Mouse (Mus musculus) inflammation-experienced regulatory T-cells, adult 6 months (primary cell): ENCODE measurements around the gene Bglap2. TPM values are rescaled to one million over a fixed set of nuclear protein-coding genes. Genes with fewer than 3 reads are reported as not detected.
"Not testable (repeated sequence)": the region's sequence is repeated elsewhere in the genome, so short reads cannot be mapped to it uniquely, and the experiment has no call there.

Source experiments
- ATAC-seq: one replicate; pipeline ENCODE4 v1.8.0; 2017
- polyA plus RNA-seq, 3 experiments: library from polyadenylated mRNA; unstranded; fragments of 100-300 nt; shearing (Covaris generic); gene quantifications; one replicate each; pipeline ENCODE4 v1.2.1; 2017

The Bglap2 gene
- polyA plus RNA-seq = not detected

DNA sequence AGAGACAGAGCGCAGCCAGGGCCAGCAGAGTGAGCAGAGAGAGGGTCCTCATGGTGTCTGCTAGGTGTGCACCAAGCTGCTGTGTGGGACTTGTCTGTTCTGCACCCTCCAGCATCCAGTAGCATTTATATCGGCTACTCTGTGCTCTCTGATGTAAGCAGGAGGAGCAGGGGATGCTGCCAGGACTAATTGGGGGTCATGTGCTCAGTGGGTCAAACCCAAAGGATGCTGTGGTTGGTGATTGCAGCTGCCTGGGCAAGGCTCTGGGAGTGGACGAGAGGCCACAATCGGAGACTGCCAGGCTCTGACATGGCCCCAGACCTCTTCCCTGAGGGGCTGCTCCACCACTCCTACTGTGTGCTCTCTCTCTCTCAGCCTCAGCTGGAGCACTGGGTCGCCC is at the start of gene Bglap2:
Gene Bglap2 (minus strand): TSS at position 101 of the 400 bp plus-strand sequence.
- ATAC-seq = not testable (repeated sequence)

DNA sequence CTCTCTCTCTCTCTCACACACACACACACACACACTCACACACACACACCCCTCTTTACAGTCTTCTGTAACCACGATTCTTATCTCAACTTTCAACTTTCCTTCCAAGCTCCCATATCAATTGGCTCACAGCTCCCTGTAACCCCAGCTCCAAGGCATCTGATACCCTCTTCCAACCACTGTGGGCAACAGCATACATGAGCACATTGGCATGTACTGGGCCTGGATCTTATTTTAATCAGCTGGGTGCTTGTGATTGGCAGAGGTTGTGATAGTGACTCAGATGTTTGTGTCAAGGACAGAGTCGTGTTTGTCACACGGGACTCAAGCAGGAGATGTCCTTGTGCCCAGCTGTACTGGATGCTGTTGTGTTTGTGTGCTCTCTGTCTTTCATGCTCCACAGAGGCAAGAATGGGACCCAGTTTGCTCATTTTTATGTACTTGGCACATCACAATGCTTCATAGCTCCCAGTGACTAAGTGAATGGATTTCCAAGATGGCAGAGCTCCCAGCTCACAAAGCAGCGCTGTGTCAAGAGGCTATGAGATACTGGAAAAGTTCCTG is 48.9 kb upstream of the Bglap2 start:
- ATAC-seq = no peak

DNA sequence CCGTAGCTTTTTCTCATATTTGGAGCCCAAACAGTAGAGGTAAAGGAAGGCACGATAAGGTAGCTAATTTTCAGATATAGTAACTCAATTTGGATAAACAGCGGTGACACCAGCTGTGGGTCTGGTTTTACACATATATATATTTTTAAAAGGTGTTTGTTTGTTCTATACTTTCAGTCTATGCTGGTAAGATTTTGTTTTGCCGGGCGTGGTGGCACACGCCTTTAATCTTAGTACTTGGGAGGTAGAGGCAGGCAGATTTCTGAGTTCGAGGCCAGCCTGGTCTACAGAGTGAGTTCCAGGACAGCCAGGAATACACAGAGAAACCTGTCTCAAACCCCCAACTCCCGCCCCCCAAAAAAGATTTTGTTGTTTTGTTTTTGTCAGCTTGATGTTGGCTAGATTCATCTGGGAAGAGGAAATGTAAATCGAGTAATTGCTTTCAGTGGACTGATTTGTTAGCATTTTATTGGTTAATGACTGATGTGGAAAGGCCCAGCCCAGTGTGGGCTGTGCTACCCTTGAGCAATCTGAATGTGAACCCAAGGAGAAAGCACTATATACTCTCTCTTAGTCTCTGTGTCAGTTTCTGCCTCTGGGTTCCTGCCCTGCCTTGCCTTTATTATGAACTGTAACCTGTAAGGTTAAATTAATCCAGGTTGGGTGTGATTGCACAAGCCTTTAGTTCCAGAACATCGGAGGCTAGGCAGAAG is 47.4 kb upstream of the Bglap2 start:
- ATAC-seq = no peak

DNA sequence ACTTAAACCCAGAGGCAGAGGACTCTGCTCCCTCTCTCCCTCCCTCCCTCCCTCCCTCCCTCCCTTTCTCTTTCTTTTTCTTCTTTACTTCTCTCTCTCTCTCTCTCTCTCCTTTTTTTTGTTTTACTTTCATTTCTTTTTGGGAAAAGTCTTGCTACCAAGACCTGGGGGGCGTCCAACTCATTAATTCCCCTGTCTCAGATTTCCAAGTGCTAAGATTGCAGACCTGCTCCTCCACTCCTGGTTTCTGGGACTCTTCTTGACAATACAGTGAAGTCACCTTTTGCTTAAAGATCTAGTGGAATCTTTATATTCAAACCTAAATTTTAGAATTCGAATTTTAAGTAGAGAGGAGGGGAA is 46.8 kb upstream of the Bglap2 start:
- no peak for ATAC-seq

DNA sequence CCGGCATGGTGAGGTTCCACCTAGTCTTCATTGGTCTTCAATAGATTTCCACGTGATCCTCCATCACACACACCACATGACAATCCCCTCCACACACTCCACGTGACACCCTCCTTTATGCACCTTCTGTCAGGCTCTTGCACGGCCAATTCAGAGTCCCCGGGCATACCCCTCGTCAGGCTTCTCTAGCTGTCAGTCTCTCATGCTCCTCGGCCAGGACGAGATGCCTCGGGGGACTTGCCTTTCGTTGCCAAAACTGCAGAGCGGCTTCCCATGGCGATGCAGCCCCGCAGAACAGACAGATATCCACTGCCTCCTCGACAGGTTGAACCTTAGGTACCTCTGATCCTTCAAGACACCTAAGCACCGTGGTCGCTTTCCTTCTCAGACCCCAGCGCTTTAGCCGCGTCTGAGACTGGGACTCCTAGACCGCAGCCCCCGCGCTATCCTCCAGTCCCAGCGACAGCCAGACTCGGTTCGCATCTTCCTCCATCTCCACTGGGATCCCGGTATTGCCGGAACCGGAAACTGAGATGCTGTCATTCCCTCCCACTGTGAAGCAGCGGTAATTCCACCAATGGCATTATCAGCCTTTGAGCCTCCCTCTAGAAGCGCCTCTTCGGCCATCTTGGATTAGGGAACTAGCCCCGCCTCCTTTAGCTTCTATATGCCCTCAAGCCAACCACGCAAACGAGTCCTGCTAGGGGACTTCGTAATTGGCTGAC is 46.3 kb upstream of the Bglap2 start, which contains the start of gene Slc25a44:
Gene Slc25a44 (minus strand): TSS at position 535 of the 725 bp plus-strand sequence.
- peak; percentile 100 for ATAC-seq

DNA sequence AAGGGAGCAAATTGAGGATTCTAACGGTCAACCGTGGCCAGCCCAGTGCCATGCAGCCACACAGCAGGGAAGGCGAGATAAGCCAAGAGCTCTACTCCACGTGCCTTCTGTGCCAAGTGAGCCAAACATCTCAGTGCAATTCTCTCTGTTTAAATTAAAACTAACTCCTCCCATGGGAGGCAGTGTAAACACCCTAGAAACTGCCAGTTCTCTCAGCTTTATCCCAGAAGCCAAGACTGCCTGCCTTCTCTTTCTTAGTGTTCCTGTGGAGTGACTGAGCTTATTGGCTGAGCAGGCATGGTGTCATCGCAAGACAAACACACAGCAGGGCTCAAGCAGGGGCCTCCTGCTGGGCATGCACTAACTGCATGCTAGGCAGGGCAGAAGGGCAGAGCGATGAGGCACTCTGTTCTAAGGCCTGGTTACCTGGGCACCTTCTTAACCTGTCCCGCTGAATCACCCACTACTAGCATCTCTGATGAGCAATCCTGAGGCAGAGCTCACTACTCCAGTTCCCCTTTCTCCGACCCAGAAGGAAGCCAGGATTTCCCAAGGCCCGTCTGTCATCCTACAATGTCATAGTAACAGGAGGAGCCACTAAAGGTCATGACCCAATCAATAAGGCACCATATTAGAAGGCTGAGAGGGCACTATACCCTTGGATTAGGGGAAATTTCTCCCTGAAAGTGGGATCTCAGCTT is 43.7 kb upstream of the Bglap2 start:
- ATAC-seq = no peak

DNA sequence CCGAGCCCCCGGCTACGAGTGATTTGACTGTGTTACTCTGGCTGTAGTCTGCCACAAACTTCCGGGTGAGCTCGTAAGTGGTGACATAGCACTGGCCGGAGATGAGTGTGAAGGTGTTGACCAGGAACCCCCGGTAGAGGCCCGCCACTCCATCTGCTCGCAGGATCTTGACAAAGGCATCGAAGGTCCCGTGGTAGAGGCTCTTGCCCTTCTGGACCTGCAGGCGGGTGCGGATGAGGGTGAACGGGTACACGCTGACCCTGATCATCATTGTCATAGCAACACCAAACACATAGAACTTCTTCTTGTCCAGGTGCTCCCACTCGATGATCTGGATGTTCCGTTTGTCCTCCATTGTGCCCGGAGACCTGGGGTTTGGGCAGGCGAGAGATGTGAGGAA is 42.3 kb upstream of the Bglap2 start:
- no peak for ATAC-seq

DNA sequence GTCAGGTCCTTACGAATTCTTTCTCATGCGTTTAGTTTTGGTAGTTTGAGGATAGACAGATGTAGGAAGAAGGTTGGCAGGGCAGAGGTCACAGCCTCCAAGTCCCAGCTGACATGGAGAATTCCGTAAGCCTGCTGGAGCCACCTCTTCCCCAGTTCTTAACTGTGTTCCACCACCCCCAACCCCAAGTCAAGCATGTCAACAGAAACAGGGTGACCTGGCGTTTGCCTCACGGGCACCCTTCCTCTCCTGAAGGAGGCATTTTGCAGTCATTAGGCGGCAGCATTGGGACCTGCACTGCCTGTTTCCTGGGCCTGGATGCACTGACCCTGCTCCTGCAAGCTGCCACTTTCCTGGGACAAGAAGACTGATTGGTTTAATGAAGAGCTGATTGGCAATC is 39.5 kb upstream of the Bglap2 start:
- ATAC-seq = no peak

DNA sequence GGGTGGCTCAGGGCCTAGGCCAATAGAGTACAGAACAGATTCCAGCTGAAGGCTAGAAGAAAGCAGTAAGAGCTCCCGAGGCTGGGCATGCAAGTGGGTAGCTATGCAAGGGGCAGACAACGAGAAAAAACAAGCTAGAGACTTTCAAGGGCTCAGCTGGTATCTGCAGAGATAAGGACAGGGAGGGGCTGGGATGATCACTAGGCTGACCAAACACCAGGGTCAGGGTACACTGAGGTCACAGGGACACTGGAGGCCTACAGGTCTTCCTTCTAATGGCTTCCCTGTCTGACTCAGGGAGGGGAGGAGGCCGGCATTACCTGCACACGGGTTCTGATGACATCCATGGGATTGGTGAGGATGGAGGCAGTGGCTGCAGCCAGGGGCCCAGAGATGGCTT is 37.2 kb upstream of the Bglap2 start:
- ATAC-seq = no peak

DNA sequence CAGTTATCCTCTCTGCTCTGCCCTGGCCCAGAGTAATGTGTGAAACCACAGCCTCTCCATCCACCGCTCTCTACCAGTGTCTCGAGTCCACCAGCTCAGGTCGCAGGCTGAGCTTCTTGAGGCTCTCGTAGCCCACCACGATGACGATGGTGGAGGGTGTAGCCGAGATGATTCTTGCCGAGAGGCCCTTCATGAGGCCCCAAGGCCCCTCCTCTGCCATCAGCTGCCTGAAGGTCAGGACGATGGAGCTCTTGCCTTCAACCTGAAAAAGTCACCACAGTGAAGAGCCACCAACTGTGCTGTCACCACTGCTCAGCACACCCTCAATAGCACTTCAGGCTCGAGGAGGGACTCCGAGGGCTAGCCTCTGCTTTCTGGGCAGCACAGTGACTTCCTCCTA is 34.1 kb upstream of the Bglap2 start:
- ATAC-seq = no peak

DNA sequence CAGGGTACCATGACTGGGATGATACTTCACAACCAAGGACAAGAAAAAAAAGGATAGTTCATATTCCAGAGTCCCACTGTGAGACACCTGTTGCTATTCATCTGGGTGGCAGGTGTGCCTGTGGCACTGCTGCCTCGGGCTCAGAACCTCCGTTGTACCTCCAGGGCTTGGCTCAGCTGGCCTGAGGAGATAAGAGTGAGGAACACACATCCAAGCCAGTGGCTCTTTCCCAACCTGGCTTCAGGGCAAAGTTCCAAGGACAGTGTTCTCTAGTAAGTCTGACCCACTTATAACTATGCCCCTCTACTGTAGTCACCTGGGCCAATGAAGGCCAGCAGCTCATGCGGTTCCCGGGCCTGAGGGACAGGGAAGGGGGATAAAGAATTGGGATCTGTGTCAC is 33.2 kb upstream of the Bglap2 start:
- no peak for ATAC-seq

DNA sequence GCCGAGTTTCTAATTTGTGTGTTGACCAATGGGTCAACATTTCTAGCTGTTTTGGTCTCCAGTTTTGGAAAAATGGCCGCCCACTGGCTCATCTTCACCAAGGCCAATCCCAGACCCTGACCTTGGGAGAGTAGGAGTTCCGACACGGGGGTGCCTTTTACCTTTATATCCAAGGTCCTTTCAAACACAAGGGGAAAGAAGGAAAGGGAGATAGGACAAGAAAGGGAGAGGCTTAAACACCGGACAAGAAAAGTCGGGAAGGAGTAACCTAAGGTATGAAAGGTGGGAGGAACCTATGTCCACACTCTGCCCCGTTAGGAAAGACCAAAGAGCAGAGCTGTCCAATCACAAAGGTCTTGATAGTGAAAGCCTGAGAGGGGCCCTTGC is 32.1 kb upstream of the Bglap2 start:
- no peak for ATAC-seq

DNA sequence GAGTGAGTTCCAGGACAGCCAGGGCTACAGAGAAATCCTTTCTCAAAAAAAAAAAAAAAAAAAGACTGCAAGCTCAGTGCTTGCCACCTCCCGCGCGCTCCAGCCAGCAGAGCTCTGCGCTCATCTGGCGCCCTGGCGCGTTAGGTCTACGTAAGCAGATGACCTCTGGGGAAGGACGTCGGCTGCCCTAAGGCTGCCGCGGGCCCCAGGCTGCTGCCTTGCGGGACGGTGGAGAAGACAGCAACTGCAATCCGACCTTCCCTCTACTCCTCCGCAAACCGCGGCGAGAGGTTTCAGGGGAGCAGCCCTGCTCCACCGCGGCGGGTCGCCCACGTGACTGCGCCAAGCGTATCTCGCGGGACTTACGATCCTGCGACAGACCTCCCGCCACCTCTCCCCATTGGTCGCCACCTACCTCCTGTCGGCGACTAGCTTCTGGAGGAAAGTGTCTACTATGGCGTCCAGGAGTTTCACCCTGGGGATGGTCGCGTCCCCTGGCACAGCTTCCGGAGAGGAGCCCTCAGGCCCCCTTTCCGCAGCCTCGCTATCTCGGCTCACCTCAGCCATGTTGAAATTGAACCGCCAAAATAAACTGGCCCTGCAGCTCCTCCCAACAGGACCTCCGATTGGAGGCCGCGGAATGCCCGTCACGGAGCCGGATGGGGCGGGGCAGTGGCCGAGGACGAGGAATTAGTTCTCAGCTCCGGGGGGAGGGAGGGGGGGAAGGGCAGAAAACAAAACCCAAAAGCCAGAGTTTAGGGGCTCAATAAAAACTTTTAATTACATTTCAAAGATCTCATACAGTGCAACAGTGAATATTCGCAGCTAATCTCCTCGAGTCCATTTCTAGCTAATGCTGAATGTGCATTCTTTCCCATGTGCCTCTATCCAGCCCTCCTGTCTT is 31.5 kb upstream of the Bglap2 start, which contains the start of gene Pmf1:
Gene Pmf1 (minus strand): TSS at position 591 of the 904 bp plus-strand sequence.
- peak; percentile 96 for ATAC-seq

DNA sequence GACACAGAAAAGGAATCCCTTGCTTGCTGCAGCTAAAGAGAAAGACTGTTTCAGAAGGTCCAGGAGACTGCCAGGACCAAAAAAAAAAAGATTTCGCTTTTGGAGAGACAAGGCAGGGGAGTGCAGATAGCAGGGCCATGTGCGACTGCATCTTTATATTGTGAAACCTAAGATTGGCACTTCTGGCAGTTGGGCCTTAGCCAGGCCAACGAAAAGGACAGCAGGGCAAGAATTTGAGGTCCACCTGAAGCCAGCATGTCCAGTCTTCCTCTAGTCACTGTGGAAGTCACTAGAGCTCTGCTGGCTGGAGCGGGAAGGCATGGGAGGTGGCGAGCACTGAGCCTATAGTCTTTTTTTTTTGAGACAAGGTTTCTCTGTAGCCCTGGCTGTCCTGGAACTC is 30.5 kb upstream of the Bglap2 start:
- no peak for ATAC-seq

DNA sequence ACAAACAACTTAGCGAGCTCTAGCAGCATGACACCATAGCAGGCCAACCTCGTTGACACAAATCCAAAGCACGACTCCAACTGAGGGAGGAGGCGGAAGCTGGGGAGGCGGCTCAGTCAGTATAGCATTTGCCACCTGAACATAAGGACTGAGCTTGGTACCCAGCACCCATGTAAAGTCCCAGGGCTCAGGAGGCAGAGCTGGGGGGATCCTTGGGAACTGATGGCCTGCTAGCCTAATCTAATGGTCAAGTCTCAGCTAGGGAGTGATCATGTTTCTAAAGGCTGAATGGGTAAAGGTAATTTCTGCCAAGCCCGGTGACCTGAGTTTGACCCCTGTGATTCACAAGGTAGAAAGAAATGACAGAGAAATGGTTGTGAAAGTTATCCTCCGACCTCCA is 29.0 kb upstream of the Bglap2 start:
- no peak for ATAC-seq

DNA sequence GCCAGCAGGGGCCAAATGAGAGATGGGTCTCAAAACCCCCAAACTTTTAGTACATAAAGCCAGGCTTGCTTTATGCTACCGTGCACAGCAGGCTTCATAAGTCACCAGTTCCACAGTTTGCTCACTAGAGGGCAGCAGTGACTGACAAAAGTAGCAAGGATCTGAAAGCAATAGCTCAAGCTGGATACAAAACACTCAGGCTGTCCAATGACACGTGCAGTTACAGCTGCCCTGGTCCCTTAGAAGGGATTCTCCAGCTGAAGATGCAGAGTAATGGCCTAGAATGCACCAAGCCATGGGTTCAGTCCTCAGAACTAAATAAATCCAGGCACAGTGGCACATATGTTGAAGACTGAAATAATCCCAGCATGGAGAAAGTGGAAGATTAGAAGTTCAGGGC is 28.6 kb upstream of the Bglap2 start:
- ATAC-seq = peak; percentile 35

DNA sequence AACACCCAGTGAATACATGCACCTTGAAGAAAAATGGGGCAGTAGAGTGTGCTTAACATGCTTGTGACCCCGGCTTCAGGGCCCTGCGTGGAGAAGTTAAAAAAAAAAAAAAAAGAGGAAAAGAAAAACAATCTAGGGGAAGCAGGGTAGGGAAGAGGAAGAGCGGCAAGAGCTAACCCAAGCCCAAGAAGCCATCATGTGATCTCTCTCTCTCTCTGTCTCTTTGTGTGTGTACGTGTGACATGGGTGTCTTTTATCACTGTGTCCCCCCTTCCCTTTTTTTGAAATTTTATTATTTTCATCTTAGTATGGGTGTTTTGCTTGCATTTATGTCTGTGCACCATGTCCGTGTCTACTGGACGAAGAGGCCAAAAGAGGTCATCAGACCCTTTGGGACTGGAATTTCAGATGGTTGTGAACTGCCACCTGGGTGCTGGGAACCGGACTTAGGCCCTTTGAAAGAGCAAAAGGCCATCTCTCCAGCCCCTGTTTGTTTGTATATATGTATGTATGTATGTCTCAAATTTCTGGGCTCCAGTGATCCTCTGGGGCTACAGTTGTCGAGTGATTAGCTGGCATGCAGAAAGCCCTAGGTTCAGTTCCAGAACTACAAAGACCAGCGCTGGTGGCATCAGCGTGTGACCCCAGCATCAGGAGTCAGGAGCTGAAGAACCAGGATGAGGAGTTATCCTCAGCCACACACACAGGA is 25.2 kb upstream of the Bglap2 start:
- ATAC-seq = no peak

DNA sequence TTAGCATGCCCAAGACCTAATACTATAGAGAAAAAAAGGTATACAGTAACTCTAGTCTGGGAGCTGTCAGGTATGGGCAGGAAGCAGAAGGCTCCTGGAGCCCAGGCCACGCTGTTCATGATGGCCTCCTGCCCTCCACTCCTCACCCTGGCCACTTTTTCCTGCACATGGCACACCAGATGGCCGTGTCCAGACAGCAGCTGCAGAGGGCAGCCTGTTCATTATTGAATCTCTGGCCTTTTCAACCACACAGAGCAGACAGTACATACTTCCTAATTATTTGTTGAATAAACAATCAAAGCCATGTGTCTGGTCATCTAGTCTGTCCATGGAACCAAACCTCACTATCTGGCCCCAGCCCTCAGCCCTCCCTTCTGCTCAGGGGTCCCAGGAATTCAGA is 20.2 kb upstream of the Bglap2 start:
- ATAC-seq = no peak

DNA sequence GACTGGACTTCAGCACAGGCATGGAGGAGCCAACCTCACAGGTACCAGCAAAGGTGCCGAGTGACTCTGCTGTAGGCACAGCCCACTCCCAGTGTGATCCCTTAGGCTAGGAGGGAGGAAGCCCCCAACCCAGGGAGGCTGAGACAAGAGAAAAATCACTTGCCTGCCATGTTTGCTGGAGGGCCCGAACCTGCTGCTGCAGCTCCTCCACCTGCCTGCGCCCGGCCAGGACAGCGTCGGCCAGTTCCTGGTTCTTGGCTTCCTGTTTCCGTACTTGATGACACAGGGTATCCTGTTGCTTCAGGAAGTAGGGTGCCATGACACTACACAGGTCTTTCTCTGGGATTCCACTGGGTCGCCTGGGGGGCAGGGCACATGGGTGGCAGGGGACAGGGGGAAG is 17.2 kb upstream of the Bglap2 start:
- ATAC-seq = no peak

DNA sequence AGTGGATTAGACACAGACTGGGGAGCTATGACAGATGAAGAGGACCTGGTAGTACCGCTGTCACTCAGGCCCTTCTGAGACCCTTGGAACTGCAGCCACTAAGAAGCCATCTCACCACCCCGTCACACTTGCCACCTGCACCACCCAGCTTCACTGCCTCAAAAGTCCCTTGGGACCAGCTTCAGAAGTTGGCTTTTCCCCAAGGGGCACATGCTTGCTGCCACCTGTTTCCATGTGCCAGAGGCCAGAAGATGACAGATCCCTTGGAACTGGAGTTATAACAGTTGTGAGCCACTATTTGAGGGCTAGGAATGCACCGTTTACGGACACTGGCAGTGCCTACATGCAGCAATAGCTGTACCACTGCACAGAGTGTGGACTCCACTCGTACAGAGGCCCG is 16.8 kb upstream of the Bglap2 start:
- no peak for ATAC-seq

DNA sequence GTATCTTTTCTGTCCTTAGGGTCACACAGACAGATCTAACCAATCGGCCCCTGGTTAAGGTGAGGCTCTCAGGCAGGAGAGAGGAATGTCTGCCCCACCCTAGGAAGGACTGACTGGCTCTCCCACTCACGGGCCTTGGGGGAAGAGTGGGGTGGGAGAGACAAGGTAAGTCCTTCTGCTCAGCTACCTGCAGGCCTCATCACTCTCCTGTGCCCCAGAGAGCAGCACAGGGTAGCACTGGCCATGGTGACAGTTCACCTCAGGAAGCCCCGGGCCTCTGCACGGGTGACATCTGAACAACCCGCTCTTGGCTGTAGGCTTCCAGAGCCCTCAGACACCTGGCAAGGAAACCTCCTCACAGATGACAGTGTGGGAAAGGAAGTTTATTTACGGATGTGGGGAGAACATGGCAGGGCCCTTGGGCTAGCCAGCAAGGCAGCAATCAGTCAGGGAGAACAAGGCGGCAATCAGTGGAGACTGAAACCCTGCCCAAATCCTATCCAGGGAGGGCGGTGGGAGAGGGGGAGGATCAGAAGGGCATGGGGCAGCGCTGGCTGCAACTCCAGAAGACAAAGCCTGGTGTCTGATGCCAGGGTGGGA is 15.4 kb upstream of the Bglap2 start:
- no peak for ATAC-seq
